Mouse (Mus musculus): ENCODE data around the gene Tiprl. TPM values are rescaled to one million over a fixed set of nuclear protein-coding genes. Genes with fewer than 3 reads are reported as not detected.

The Tiprl gene
- total and polyA plus RNA-seq, 2 experiments: 12.7 to 14.7 TPM

DNA sequence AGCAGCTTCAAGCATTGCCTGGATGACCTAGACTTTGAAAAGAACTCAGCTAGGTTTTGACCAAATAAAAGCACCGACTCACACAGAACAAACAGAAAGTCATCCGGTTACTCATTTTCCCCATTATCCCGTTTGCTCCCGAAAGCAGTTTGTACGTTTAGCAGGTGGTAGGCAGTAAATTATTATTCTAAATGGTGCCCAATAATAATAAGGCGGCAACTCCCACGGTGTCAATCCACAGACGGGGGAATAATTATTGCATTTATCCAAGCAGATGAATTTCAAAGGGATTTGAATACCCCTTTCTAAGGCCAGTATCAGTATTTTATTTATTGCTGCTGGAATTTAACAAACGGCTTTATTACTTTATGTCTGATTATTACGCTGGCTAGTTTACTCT lies 43.9 kb upstream of the Tiprl start:
- TF ChIP-seq CTCF (IDR thresholded peaks at IDR 0.05; ENCODE audit: low read depth, low read length): no peak
- no peak for TF ChIP-seq POLR2A (IDR thresholded peaks at IDR 0.05; ENCODE audit: extremely low read depth, insufficient read depth, low read length)
- Histone ChIP-seq H3K4me3 (ENCODE audit: insufficient read depth, low read depth, low read length) (no peak overlapping the region), H3K4me1 (ENCODE audit: control insufficient read depth, insufficient read depth, low read length) (no peaks in the 10 kb centered on the region; the same call in 1 of the 2 replicates), H3K27me3 (ENCODE audit: control insufficient read depth, insufficient read depth, low read length) (peaks cover 16% of the 10 kb centered on the region), H3K36me3 (ENCODE audit: control insufficient read depth, insufficient read depth, low read length) (no peaks in the 10 kb centered on the region), H3K79me2 (ENCODE audit: control insufficient read depth, insufficient read depth, low read length) (no peaks in the 10 kb centered on the region), H3K9ac (ENCODE audit: low read depth, low read length) (no peak overlapping the region), H3K27ac (replicated peaks; ENCODE audit: insufficient read depth, low read depth, low read length) (no peak overlapping the region)
- WGBS: 63% methylated on average over 10 of the region's 10 CpGs
- DNase-seq (ENCODE audit: extremely low read depth, low read depth, low spot score): no peak

DNA sequence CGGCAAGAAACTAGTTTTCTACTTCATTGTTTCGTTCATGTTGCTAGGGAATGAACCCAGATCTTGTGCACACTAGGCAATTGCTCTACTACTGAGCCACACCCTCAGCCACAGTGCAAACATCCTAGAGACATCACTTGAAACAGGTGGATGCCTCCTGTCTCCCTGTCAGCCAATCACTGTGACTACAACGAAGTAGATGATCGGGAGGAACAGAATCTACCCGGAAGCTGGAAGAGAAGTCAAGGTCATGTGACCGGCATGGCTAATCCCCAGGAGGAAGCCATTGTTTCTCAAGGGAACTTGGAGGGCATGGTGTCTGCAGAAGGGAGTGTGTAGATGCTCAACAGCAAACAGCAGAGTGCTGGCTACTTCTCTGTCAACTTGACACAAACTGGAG lies 38.1 kb upstream of the Tiprl start:
- no peak overlapping the region for H3K9ac ChIP-seq (ENCODE audit: low read depth, low read length)
- no peak for TF ChIP-seq POLR2A (IDR thresholded peaks at IDR 0.05; ENCODE audit: extremely low read depth, insufficient read depth, low read length)
- no peak for DNase-seq (ENCODE audit: extremely low read depth, low read depth, low spot score)
- H3K4me1 ChIP-seq (ENCODE audit: control insufficient read depth, insufficient read depth, low read length): no peaks in the 10 kb centered on the region
- H3K79me2 ChIP-seq (ENCODE audit: control insufficient read depth, insufficient read depth, low read length): no peaks in the 10 kb centered on the region
- no peak overlapping the region for H3K4me3 ChIP-seq (ENCODE audit: insufficient read depth, low read depth, low read length)
- no peak overlapping the region for H3K27ac ChIP-seq (replicated peaks; ENCODE audit: insufficient read depth, low read depth, low read length)
- WGBS: 79% methylated on average over 6 of the region's 6 CpGs
- no peaks in the 10 kb centered on the region for H3K27me3 ChIP-seq (ENCODE audit: control insufficient read depth, insufficient read depth, low read length)
- H3K36me3 ChIP-seq (ENCODE audit: control insufficient read depth, insufficient read depth, low read length): no peaks in the 10 kb centered on the region

DNA sequence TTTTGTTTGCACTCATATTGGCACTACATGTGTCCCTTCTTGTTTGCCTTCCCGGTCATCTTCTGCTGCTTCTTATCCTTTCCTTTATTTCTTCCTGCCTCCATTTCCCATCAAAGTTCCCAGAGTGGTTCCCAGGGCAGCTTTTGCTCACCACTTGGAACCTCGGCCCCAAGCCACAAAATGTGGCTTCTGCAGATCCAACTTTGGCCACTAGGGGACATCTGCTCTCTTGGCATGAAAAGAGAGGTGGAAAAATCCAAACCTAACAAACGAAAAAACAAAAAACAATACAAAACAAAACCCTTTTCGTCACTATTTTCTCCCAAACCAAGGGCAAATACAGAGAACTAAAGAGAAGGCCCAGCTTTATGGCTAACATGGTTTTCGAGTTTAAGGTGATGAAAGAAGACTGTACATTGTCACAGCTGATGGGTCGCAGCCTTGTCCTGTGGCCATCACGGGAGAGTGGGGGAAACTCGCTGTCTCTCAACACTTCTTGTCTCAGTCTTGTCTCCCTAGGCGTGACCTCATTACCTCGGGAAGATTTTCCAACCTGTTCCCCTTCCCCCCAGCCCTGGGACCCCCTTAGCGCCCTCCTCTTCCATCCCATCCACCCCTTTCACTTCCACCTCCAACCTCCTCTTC lies 15.4 kb upstream of the Tiprl start:
- Histone ChIP-seq H3K27me3 (ENCODE audit: control insufficient read depth, insufficient read depth, low read length) (no peaks in the 10 kb centered on the region), H3K79me2 (ENCODE audit: control insufficient read depth, insufficient read depth, low read length) (no peaks in the 10 kb centered on the region), H3K27ac (replicated peaks; ENCODE audit: insufficient read depth, low read depth, low read length) (no peak overlapping the region), H3K36me3 (ENCODE audit: control insufficient read depth, insufficient read depth, low read length) (no peaks in the 10 kb centered on the region), H3K9ac (ENCODE audit: low read depth, low read length) (no peak overlapping the region), H3K4me3 (ENCODE audit: insufficient read depth, low read depth, low read length) (no peak overlapping the region), H3K4me1 (ENCODE audit: control insufficient read depth, insufficient read depth, low read length) (no peaks in the 10 kb centered on the region)
- DNase-seq (ENCODE audit: extremely low read depth, low read depth, low spot score): no peak
- WGBS: 48% methylated on average over 11 of the region's 11 CpGs
- TF ChIP-seq POLR2A (IDR thresholded peaks at IDR 0.05; ENCODE audit: extremely low read depth, insufficient read depth, low read length) (no peak), CTCF (IDR thresholded peaks at IDR 0.05; ENCODE audit: low read depth, low read length) (peak; percentile 65)

DNA sequence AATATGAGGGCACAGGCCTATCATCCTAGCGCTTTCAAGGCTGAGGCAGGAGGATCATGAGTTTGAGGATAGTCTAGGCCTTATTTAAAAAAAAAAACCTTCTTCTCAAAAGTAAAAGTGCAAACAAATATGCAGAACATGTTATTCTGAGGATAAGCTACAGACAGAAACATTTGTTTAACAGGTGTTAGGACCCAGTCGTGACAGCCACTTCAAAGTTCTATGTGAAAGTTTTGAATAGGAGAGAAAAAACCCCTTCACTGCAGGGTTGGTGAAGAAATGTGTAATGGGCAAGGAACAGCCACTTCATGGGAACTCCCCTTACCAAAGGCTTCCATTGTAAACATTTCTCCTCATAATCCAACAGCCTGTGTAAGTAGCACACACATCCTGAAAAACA lies 13.8 kb upstream of the Tiprl start:
- H3K9ac ChIP-seq (ENCODE audit: low read depth, low read length): no peak overlapping the region
- TF ChIP-seq CTCF (IDR thresholded peaks at IDR 0.05; ENCODE audit: low read depth, low read length) (no peak), POLR2A (IDR thresholded peaks at IDR 0.05; ENCODE audit: extremely low read depth, insufficient read depth, low read length) (no peak)
- H3K27me3 ChIP-seq (ENCODE audit: control insufficient read depth, insufficient read depth, low read length): no peaks in the 10 kb centered on the region
- 93% methylated on average over 2 of the region's 2 CpGs for WGBS
- no peak for DNase-seq (ENCODE audit: extremely low read depth, low read depth, low spot score)
- no peaks in the 10 kb centered on the region for H3K4me1 ChIP-seq (ENCODE audit: control insufficient read depth, insufficient read depth, low read length)
- no peak overlapping the region for H3K4me3 ChIP-seq (ENCODE audit: insufficient read depth, low read depth, low read length)
- H3K36me3 ChIP-seq (ENCODE audit: control insufficient read depth, insufficient read depth, low read length): no peaks in the 10 kb centered on the region
- H3K79me2 ChIP-seq (ENCODE audit: control insufficient read depth, insufficient read depth, low read length): no peaks in the 10 kb centered on the region
- H3K27ac ChIP-seq (replicated peaks; ENCODE audit: insufficient read depth, low read depth, low read length): no peak overlapping the region

DNA sequence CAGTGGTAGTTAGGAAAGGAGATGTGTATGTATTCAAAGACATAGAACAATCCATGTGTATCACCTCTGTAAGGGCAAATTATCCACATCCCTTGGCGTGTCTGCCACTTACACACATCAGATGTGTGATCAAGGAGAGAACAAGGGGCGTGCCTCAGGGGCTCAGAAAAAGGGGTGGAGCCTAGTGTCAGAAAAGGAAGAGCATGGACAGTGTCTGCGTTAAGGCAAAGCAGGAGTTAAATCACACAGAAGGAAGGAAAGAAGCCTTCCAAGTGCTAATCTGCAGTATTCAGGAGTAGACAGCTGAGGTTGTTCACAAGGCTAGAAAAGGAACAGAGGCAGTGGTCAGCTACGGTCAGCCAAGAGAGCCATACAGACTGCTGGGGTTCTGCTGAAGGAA lies 12.0 kb upstream of the Tiprl start:
- Histone ChIP-seq H3K79me2 (ENCODE audit: control insufficient read depth, insufficient read depth, low read length) (no peaks in the 10 kb centered on the region), H3K4me1 (ENCODE audit: control insufficient read depth, insufficient read depth, low read length) (no peaks in the 10 kb centered on the region), H3K27me3 (ENCODE audit: control insufficient read depth, insufficient read depth, low read length) (no peaks in the 10 kb centered on the region), H3K9ac (ENCODE audit: low read depth, low read length) (no peak overlapping the region), H3K4me3 (ENCODE audit: insufficient read depth, low read depth, low read length) (no peak overlapping the region), H3K36me3 (ENCODE audit: control insufficient read depth, insufficient read depth, low read length) (no peaks in the 10 kb centered on the region), H3K27ac (replicated peaks; ENCODE audit: insufficient read depth, low read depth, low read length) (no peak overlapping the region)
- TF ChIP-seq CTCF (IDR thresholded peaks at IDR 0.05; ENCODE audit: low read depth, low read length) (no peak), POLR2A (IDR thresholded peaks at IDR 0.05; ENCODE audit: extremely low read depth, insufficient read depth, low read length) (no peak)
- WGBS: 69% methylated on average over 4 of the region's 4 CpGs
- no peak for DNase-seq (ENCODE audit: extremely low read depth, low read depth, low spot score)

DNA sequence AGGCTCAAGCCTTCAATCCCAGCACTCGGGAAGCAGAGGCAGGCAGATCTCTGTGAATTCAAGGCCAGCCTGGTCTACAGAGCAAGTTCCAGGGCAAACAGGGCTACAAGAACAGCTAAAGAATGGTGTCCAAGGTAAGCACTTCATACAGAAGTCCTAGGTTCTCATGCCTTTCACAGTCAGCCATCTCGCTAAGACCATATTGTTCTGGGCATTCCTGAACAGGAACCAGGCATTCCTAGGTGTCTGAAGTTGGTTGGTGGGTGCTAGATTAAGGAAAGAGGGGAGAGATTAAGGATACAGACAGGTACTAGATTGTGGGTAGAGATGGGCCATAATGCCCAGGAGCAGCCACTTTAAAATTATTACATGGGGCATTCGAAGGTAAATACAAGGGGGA lies 11.0 kb upstream of the Tiprl start:
- no peaks in the 10 kb centered on the region for H3K79me2 ChIP-seq (ENCODE audit: control insufficient read depth, insufficient read depth, low read length)
- no peak overlapping the region for H3K9ac ChIP-seq (ENCODE audit: low read depth, low read length)
- TF ChIP-seq CTCF (IDR thresholded peaks at IDR 0.05; ENCODE audit: low read depth, low read length) (no peak), POLR2A (IDR thresholded peaks at IDR 0.05; ENCODE audit: extremely low read depth, insufficient read depth, low read length) (no peak)
- no peaks in the 10 kb centered on the region for H3K27me3 ChIP-seq (ENCODE audit: control insufficient read depth, insufficient read depth, low read length)
- H3K4me3 ChIP-seq (ENCODE audit: insufficient read depth, low read depth, low read length): no peak overlapping the region
- no peaks in the 10 kb centered on the region for H3K4me1 ChIP-seq (ENCODE audit: control insufficient read depth, insufficient read depth, low read length)
- 93% methylated on average over 3 of the region's 3 CpGs for WGBS
- H3K27ac ChIP-seq (replicated peaks; ENCODE audit: insufficient read depth, low read depth, low read length): no peak overlapping the region
- H3K36me3 ChIP-seq (ENCODE audit: control insufficient read depth, insufficient read depth, low read length): no peaks in the 10 kb centered on the region
- DNase-seq (ENCODE audit: extremely low read depth, low read depth, low spot score): no peak

All from liver, adult 2 months (tissue).